Mouse (Mus musculus) heart, adult 2 months (tissue): ENCODE data around the gene Lmntd2.

Experiments
- CTCF ChIP-seq: fragments of 200-600 bp; IDR thresholded peaks from 2 replicates; pipeline ENCODE4 v1.8.1; 2022; ENCODE audit warnings: antibody characterized with exemption, mild to moderate bottlenecking, moderate library complexity
- EP300 ChIP-seq: fragments of 200-500 bp; IDR thresholded peaks from 2 replicates; pipeline ENCODE4 v1.6.1; 2011; ENCODE audit warnings: low read depth, low read length, control low read depth; ENCODE audit not compliant: insufficient read depth
- POLR2A ChIP-seq: fragments of 200-500 bp; IDR thresholded peaks from 2 replicates; pipeline ENCODE4 v1.6.1; 2011; ENCODE audit warnings: mild to moderate bottlenecking, low read depth, low read length, control low read depth; ENCODE audit not compliant: insufficient read depth

- TF ChIP-seq POLR2A: no peak
- no peak for TF ChIP-seq CTCF
- TF ChIP-seq EP300: no peak
Observed at GRCm38 (mm10) chr7:141193348-141193856, 20.5 kb downstream of the Lmntd2 start.
